In the genomic region with DNA sequence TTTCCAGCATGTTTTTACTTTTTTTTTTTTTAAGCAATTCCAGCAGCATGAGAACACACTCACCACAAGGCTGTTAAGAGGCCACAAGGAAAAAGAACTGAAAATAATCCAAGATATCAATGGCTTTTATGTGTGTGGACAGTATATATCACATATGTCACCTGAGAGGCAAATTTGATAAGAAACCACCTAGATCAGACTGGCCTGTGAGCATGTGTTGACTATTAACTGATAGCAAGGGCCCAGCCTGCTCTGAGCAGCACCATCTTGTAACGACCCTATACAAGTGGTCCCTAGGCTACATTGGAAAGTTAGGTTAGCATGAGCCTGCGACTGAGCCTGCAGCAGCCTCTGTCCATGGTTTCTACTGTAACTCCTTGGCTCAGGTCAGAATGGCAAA, we compare ENCODE assay signal across 12 mouse cellular contexts.
"Had no signal": no experiment of that assay in that cellular context is flagged by ENCODE, and none has a peak within 500 bp of the region (broad histone marks: within the 10 kb centered on the region; RNA-seq: fewer than 3 reads in every experiment).

No protein-coding gene starts in this region.

- H3K9ac ChIP-seq: midbrain, embryonic 13.5 days; neural tube, embryonic 15.5 days had no signal

- H3K27me3 ChIP-seq: midbrain, embryonic 13.5 days; neural tube, embryonic 15.5 days had no signal

- H3K27ac ChIP-seq: left cerebral cortex, adult 2 months; limb, embryonic 10.5 days; midbrain, embryonic 13.5 days; neural tube, embryonic 15.5 days; stomach, postnatal 0 days had no signal

- H3K4me2 ChIP-seq: midbrain, embryonic 13.5 days; neural tube, embryonic 15.5 days had no signal

- H3K36me3 ChIP-seq: limb, embryonic 10.5 days; midbrain, embryonic 13.5 days; neural tube, embryonic 15.5 days had no signal

- H3K4me3 ChIP-seq: left cerebral cortex, adult 2 months; limb, embryonic 10.5 days; midbrain, embryonic 13.5 days; myocyte; neural tube, embryonic 15.5 days had no signal

- H3K4me1 ChIP-seq: limb, embryonic 10.5 days; midbrain, embryonic 13.5 days; neural tube, embryonic 15.5 days had no signal

- H3K9me3 ChIP-seq: limb, embryonic 10.5 days; midbrain, embryonic 13.5 days; neural tube, embryonic 15.5 days had no signal

- DNase-seq: kidney, adult 11 months; kidney, postnatal 10 days; kidney, postnatal 4 days; lung, adult 18-20 months; thymus, adult 2 months; thymus, postnatal 36 days had no signal

- ATAC-seq: midbrain, embryonic 13.5 days had no signal
